Mouse (Mus musculus): ENCODE data around the gene Mast3.

DNA sequence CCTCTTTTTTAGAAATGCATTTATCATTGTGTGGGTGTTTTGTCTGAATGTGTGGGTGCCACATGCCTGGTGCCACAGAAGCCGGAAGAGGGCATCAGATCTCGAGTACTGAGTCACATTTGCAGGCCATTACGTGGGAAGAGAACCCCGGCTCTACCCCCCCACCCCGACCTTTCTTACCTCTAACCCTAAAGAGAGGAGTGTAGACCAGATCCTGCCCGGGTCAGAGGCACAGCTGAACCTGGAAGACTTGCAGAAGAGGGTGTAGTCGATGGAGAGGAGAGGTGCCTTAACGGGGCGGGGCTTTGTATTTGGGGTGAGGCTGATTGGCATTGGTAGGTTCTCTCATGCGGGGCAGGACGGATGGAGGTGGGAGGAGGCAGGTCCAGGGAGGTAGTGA is 60.0 kb downstream of the Mast3 start:
- TF ChIP-seq POLR2A (IDR thresholded peaks at IDR 0.05; ENCODE audit: low read depth, low read length), result no peak
- TF ChIP-seq CTCF (IDR thresholded peaks at IDR 0.05; ENCODE audit: extremely low read depth, insufficient read length, insufficient replicate concordance, low read depth, low read length), result no peak

All from small intestine, adult 2 months (tissue).